Mouse (Mus musculus): ENCODE measurements at regions not wholly inside any gene's neighbourhood (a gene's known extent, or its start where the extent isn't known, plus 50 kb on each side); places are given as distances from the start of the nearest gene placed in this dataset.

GRCm38 (mm10) chr12:106732108-106732857 lies 722.3 kb downstream of the Vrk1 start:
- DNase-seq (ENCODE audit: low read depth) = no peak

- DNase-seq (ENCODE audit: low read depth) = no peak
Measured at GRCm38 (mm10) chr12:106748765-106749164, 738.7 kb downstream of the Vrk1 start.

- no peak for DNase-seq (ENCODE audit: low read depth)
Measured at GRCm38 (mm10) chr12:106763552-106763951, 724.9 kb upstream of the 3110018I06Rik start.

- DNase-seq (ENCODE audit: low read depth) = no peak
Measured at GRCm38 (mm10) chr12:106764516-106764915, 723.9 kb upstream of the 3110018I06Rik start.

- DNase-seq (ENCODE audit: low read depth) = no peak
Measured at GRCm38 (mm10) chr12:106773536-106773935, 714.9 kb upstream of the 3110018I06Rik start.

- DNase-seq (ENCODE audit: low read depth) = no peak
Measured at GRCm38 (mm10) chr12:106796596-106796995, 691.8 kb upstream of the 3110018I06Rik start.

DNA sequence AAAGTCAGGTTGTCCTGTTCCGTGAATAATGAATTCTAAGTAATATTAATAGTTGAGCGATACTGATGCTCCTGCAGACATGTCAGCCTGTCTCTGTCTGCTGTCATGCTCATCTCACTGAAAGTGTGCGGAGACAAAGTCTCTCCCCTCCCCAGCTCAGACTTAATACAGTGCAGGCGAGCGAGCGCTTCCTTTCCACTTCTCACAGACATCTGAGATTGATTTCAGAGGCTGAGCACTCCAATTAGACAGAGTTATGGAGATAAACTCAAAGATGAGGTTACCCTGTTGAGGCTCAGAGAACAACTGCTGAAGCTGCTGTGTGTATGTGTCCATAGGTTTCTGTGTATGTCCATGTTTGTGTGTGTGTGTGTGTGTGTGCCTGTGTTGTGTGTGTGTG lies 668.7 kb upstream of the 3110018I06Rik start:
- no peak for DNase-seq (ENCODE audit: low read depth)

DNA sequence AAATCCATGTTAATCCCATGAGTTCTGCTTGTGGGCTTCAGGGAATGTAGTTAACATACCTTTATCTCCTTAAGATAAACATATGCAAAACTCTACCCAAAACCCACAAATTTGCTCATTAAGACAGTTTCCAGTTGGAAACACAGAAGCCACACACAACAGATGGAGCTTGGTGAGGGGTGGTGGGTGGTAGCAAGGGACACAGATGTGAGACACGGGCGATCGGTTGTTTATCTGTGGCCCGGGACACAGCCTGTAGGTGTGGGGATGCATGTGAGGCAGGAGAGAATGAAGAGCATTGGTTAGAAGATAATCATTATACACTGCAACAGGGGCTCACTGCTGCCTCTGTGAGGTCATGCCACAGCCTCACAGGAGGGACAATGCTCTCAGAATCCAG lies 666.1 kb upstream of the 3110018I06Rik start:
- no peak for DNase-seq (ENCODE audit: low read depth)

- no peak for DNase-seq (ENCODE audit: low read depth)
Measured at GRCm38 (mm10) chr12:106828542-106828941, 659.9 kb upstream of the 3110018I06Rik start.

- DNase-seq (ENCODE audit: low read depth) = no peak
Measured at GRCm38 (mm10) chr12:106829323-106829722, 659.1 kb upstream of the 3110018I06Rik start.

GRCm38 (mm10) chr12:106835241-106835640 lies 653.2 kb upstream of the 3110018I06Rik start:
- no peak for DNase-seq (ENCODE audit: low read depth)

DNA sequence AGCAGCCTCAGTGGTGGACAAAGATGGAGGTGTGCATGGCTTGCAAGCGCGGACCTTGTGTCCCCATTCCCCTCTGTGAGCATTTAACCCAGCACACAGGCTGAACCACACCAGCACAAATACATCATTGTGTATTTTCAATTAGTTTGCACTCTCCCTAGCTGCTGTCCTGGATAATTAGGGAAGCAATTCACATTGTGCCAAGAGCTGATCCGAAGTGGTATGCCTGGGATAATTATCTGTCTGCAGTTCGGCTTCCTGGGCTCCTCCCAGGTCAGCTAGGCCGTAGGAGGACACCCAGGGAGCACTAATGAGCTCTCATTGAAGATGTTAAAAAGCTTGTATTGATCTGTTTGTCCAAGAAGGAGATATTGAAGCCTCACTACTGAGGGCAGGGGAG lies 648.8 kb upstream of the 3110018I06Rik start:
- no peak for DNase-seq (ENCODE audit: low read depth)

- no peak for DNase-seq (ENCODE audit: low read depth)
Measured at GRCm38 (mm10) chr12:106840150-106840651, 648.2 kb upstream of the 3110018I06Rik start.

- DNase-seq (ENCODE audit: low read depth) = no peak
Measured at GRCm38 (mm10) chr12:106841996-106842395, 646.4 kb upstream of the 3110018I06Rik start.

- no peak for DNase-seq (ENCODE audit: low read depth)
Measured at GRCm38 (mm10) chr12:106842396-106842795, 646.0 kb upstream of the 3110018I06Rik start.

DNA sequence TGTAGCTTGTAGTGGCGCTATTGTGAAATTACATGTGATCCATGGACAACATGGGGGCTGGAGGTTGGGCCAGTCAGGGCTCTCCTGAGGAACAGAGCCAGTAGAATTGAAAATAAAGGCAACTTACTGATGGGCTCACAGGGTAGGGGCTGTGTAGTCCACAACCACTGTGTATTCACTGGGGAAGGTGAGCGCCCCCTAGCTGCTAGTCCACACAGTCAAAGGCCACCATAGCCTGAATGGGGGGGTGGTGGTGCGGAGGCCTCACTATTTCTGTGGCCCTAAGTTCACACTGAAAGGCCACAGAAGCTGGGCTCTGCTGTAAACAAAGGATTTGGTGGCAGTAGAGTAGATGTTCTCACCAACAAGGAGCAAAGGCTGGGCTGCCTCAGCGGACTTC lies 636.8 kb upstream of the 3110018I06Rik start:
- no peak for DNase-seq (ENCODE audit: low read depth)

- no peak for DNase-seq (ENCODE audit: low read depth)
Measured at GRCm38 (mm10) chr12:106852736-106853135, 635.7 kb upstream of the 3110018I06Rik start.

- DNase-seq (ENCODE audit: low read depth) = no peak
Measured at GRCm38 (mm10) chr12:106853711-106854240, 634.7 kb upstream of the 3110018I06Rik start.

- no peak for DNase-seq (ENCODE audit: low read depth)
Measured at GRCm38 (mm10) chr12:106855520-106855919, 632.9 kb upstream of the 3110018I06Rik start.

GRCm38 (mm10) chr12:106861638-106862037 lies 626.8 kb upstream of the 3110018I06Rik start:
- DNase-seq (ENCODE audit: low read depth) = no peak

- no peak for DNase-seq (ENCODE audit: low read depth)
Measured at GRCm38 (mm10) chr12:106864076-106864475, 624.4 kb upstream of the 3110018I06Rik start.

GRCm38 (mm10) chr12:106868036-106868435 lies 620.4 kb upstream of the 3110018I06Rik start:
- DNase-seq (ENCODE audit: low read depth) = no peak

- no peak for DNase-seq (ENCODE audit: low read depth)
Measured at GRCm38 (mm10) chr12:106871481-106871880, 617.0 kb upstream of the 3110018I06Rik start.
